Mouse (Mus musculus) right cerebral cortex, postnatal 10 days (tissue): ENCODE data around the gene Muc13.

Experiments
- DNase-seq, 2 experiments: peaks; one replicate each; pipeline ENCODE4 v3.0.0; 2021; ENCODE audit warnings: low spot score in 2 of 2

Muc13 gene

DNA sequence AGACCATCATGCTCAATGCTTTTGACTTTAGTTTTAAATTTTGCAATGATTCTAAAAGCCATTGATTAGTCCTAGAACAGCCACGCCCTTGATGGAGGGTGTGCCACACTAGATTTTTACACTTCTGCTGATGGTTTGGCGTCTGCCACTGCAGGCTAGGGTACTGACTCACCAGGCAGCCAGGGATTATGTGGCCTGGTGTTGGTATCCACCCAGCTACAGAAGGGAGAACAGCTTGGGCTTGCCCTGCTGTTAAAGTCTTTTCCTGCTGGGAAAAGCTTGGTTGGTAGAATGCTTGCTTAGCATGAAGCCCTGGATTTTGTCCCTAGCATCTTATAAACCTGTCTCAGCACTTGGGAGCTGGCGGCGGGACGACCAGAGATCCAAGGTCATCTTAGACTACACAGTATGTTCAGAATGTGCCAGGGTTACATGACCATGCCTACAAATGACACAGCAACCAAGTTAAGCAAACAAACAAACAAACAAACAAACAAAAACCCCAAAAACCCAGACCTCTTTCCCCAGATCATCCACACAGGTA lies 69.4 kb downstream of the Muc13 start:
- DNase-seq, result no peak
